Mouse (Mus musculus) forebrain, embryonic 16.5 days (tissue): ENCODE data around the gene Fip1l1. TPM values are rescaled to one million over a fixed set of nuclear protein-coding genes. Genes with fewer than 3 reads are reported as not detected.

ENCODE experiments used
- polyA plus RNA-seq: library from polyadenylated mRNA; unstranded; fragments of >200 nt; fragmentation: Nextera tagmentation; extraction: Ambion mirVana; gene quantifications from 2 replicates; pipeline ENCODE4 v1.2.1, GENCODE M21; 2015

Gene Fip1l1
- polyA plus RNA-seq, 1 experiment from 2014 or later: 87.1 TPM

Other genes starting within 250 kb of the Fip1l1 start
- 28.4 and 29.0 TPM in 2 replicates for gene Scfd2, start 3.7 kb upstream of the Fip1l1 start, polyA plus RNA-seq
- 4.9 and 6.1 TPM in 2 replicates for gene Lnx1, start 167.5 kb downstream of the Fip1l1 start, polyA plus RNA-seq